Mouse (Mus musculus) CH12.LX (cell line): ENCODE measurements around the gene Mks1.

ENCODE experiments used
- CTCF ChIP-seq, 2 experiments: IDR thresholded peaks in 1 of 2; conservative IDR thresholded peaks in 1 of 2; 2 replicates each; pipeline ENCODE4 v1.5.1; 2011 to 2012; ENCODE audit warnings: low read depth in 2 of 2, low read length in 2 of 2, improper control_type of control experiment in 1 of 2, inconsistent platforms in 1 of 2, mild to moderate bottlenecking in 1 of 2, moderate library complexity in 1 of 2
- JUND ChIP-seq: conservative IDR thresholded peaks from 2 replicates; pipeline ENCODE4 v1.6.1; 2011; ENCODE audit warnings: low read depth, low read length, improper control_type of control experiment
- POLR2A ChIP-seq: IDR thresholded peaks from 2 replicates; pipeline ENCODE4 v1.6.1; 2011; ENCODE audit warnings: low read depth, mild to moderate bottlenecking, improper control_type of control experiment, low read length

GRCm38 (mm10) chr11:87821502-87821901 is 31.5 kb upstream of the Mks1 start:
- TF ChIP-seq CTCF (conservative IDR thresholded peaks at IDR 0.05 in 1 of 2, IDR thresholded peaks at IDR 0.05 in 1 of 2; ENCODE audit: low read depth in 2 of 2, low read length in 2 of 2) (no peak), JUND (no peak), POLR2A (no peak)
